Mouse (Mus musculus): ENCODE measurements at regions not wholly inside any gene's neighbourhood (a gene's known extent, or its start where the extent isn't known, plus 50 kb on each side); places are given as distances from the start of the nearest gene placed in this dataset.

GRCm38 (mm10) chr4:75466880-75467327 lies 188.8 kb upstream of the Dmac1 start:
- peak; percentile 90 to 93 for DNase-seq

GRCm38 (mm10) chr4:75463579-75463978 lies 185.5 kb upstream of the Dmac1 start:
- DNase-seq, result no peak

- DNase-seq, result no peak
Observed at GRCm38 (mm10) chr4:75449478-75449877, 171.4 kb upstream of the Dmac1 start.

GRCm38 (mm10) chr4:75423296-75423695 lies 145.2 kb upstream of the Dmac1 start:
- DNase-seq, result no peak

DNA sequence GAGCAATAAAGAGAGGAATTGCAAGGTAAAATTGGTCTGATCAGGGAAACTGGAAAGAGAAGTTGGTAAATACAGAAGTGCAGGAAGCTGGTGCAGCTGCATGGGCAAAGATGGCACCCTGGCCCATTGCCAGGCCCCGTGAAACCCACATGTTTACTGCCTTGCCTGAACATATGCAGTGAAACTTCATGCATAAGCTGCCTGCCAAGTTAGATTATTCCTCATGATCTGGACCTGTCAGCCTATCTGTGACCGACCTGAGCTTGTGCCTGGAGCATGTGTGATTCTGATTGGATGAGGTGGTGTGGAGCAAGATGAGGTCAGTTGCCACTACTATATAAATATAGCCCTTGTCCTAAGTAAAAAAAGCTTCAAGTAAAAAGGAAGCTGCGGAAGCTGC lies 122.6 kb upstream of the Dmac1 start:
- peak; percentile 15 to 22 for DNase-seq

DNA sequence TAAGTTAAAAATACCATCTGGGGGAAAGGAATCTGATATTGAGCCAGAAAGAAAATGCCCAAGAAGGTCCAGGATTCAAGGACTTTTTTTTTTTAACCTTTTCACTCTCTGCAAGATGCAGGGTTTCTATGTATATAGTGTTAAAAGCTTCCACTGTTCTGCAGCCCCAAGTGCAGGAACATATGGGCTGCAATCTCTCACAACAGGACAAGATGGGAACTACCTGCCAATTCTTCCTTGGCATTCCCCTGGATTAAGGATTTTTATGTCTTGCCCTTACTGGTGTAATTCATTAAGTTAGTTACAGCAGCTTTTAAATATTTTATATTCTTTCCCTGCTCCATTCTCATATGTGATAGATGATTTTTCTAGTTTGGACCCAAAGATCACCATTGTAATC lies 116.9 kb upstream of the Dmac1 start:
- DNase-seq, result peak; percentile 19 to 33

- DNase-seq, result no peak
Observed at GRCm38 (mm10) chr4:75394264-75394663, 116.2 kb upstream of the Dmac1 start.

DNA sequence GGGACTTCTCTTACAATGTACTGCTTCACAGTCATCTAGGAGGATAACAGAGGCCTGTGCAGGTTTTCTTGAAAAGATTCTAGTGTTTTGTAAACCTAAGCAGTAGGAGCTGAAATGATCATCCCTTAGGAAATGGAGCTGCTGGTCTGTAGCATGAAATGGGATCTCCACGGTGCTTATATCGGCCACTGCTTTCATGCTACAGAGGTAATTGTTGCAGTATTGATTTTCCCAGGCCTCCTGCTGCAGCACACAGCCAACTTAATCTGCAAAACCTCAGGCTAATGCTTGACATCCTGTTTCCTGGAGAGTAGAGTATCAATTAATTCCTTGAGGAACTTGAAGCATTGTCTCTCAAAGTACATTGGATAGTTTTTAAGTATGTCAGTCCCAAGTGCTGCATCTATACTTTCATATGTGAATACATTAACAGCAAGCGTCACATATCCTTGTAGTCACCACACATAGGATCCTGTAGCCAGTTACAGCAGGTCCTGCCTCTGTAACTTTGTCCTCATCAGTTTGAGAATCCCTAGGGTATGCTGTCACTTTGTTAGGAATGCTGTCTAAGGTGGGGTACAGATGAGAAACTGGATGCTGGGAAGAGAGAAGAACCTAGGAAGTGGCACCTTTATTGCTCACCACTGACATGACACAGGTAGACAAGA lies 108.3 kb upstream of the Dmac1 start:
- no peak for DNase-seq

- peak; percentile 31 to 34 for DNase-seq
Observed at GRCm38 (mm10) chr4:75359496-75359895, 81.4 kb upstream of the Dmac1 start.

- DNase-seq, result no peak
Observed at GRCm38 (mm10) chr4:75355621-75356020, 77.5 kb upstream of the Dmac1 start.

DNA sequence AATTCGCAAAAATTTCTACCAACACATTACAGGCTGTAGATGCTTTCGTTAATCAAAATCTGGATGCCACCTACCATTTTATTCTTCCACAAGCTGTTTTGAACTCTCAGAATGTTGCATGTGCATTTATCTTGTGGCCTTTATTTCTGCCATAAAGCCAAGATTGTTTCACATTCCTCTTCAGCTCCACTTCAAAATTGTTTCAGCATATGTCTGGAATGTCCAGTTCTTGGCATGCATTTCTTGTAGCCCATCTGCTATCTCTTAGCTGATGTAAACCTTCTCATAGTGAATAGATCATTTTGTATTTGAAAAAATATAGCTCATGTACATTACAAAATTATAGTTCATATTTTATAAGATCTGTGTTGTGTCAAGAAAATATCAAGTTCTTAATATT lies 56.4 kb upstream of the Dmac1 start:
- DNase-seq, result peak; percentile 19 to 26

DNA sequence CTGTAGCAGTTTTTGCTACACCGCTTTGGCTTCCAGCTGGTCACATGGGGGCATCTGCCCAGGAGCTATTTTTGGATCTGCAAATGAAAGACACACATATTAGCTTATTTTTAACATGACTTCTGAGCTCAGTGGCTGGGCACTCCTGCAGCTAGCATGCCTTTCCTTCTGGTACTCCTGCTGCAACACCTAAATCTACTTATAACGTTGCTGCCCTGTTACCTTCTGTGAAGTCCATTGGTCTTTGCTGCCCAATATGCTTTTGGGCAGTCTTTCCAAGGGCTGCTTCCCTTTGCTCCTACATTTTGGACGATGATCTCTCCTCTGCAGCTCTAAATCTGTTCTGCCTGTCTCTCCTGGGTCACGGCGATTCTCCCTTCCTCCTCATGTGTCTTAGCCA lies 54.7 kb upstream of the Dmac1 start:
- peak; percentile 10 to 12 for DNase-seq

DNA sequence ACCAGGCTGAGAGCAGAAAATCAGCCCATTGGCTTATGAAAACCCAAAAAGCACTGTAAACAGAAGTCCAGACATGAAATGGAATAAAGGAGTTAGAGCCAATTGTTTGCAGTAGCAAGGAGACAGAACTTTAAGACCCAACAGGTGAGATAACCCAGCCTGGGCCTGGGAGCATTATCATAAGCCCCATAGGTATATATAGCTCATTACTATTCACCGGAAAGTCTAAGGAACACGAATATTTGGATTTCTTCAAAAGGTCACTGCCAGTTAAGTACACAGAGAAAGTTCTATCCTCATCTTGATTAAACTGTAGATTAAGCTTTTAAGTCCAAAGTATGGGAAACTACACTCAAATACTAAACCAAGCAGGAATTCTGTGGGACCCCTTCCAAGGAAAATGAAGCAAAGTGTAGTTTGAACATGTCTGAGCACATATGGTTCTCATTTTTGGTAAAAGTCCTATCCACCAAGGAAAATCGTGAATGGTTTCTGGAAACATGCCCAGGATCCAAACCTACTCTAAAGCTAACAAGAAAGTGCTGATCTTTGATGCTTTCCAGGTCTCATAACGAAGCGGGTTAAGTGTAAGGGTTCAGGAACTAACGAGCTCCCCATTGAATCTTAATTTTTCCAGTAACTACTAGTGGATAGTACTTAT lies 51.5 kb upstream of the Dmac1 start:
- DNase-seq, result no peak
